Mouse (Mus musculus) embryonic fibroblast, embryonic 13.5 days (primary cell): ENCODE measurements around the gene Frat2.
"Not testable (repeated sequence)": the region's sequence is repeated elsewhere in the genome, so short reads cannot be mapped to it uniquely, and the experiment has no call there.

ENCODE experiments used
- CTCF ChIP-seq: IDR thresholded peaks from 2 replicates; pipeline ENCODE4 v1.5.1; 2011; ENCODE audit warnings: mild to moderate bottlenecking, control low read depth, low read length, moderate library complexity, borderline replicate concordance; ENCODE audit not compliant: insufficient read depth
- POLR2A ChIP-seq: IDR thresholded peaks from 2 replicates; pipeline ENCODE4 v1.6.1; 2011; ENCODE audit warnings: low read depth, mild to moderate bottlenecking, control low read depth, low read length, moderate library complexity

GRCm38 (mm10) chr19:41847614-41847991, 329 bp downstream of the Frat2 start:
- not testable (repeated sequence) for TF ChIP-seq POLR2A, CTCF
